Mouse (Mus musculus) liver, postnatal 0 days (tissue): Measurements from ENCODE around the gene Astn2.

ENCODE experiments used
- CTCF ChIP-seq: sonication (generic); IDR thresholded peaks from 2 replicates; pipeline ENCODE4 v1.5.1; 2016; ENCODE audit warnings: antibody characterized with exemption, low read depth
- EP300 ChIP-seq: IDR thresholded peaks from 2 replicates; pipeline ENCODE4 v1.6.1; 2016; ENCODE audit warnings: antibody characterized with exemption, low read depth, mild to moderate bottlenecking

DNA sequence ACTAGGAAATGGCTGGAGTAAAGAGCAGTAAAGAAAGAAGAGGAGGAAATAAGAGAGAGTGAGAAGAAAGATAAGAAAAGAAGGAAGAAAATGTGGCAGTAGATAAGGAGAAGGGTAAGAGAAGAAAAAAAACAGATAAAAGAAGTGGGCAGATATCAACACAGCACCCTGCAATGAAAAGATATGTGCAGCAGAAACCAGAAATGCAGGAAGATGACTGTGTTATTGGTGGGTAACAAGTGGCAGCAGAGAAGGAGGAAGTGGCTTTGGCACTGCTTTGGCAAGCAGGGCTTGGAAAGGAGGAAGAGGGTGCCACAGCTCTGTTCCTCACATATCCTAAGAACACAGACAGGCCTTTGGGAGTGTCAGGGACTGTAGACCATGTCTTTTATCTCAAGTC lies 347.2 kb downstream of the Astn2 start:
- TF ChIP-seq CTCF = no peak
- TF ChIP-seq EP300 = 0 out of 2 replicates have a peak, but pooled peaks have one; percentile 19
